Mouse (Mus musculus) CH12.LX (cell line): ENCODE measurements around the gene Dazap1. TPM values are rescaled to one million over a fixed set of nuclear protein-coding genes. Genes with fewer than 3 reads are reported as not detected.

ENCODE experiments used
- DNase-seq: peaks from one replicate; pipeline ENCODE4 v3.0.0-alpha.2; 2013; ENCODE audit errors: extremely low read depth
- H3K27ac ChIP-seq: 2 replicates; pipeline ENCODE4 v1.5.1; 2012; ENCODE audit warnings: low read depth, mild to moderate bottlenecking, control low read depth, moderate library complexity; ENCODE audit not compliant: insufficient read depth
- H3K27me3 ChIP-seq: replicated peaks from 2 replicates; pipeline ENCODE3; 2012; ENCODE audit warnings: inconsistent platforms
- H3K36me3 ChIP-seq, 2 experiments: replicated peaks in 1 of 2; 2 replicates each; pipeline versions ENCODE3 to v1.6.1; 2012; ENCODE audit warnings: inconsistent platforms in 1 of 2, low read length in 1 of 2, mild to moderate bottlenecking in 1 of 2, mixed read lengths in 1 of 2, moderate library complexity in 1 of 2; ENCODE audit not compliant: control insufficient read depth in 1 of 2, insufficient read depth in 1 of 2
- H3K4me1 ChIP-seq, 2 experiments: 2 replicates each; pipeline ENCODE4 v1.6.1; 2012; ENCODE audit warnings: inconsistent platforms in 1 of 2, moderate library complexity in 1 of 2; ENCODE audit not compliant: insufficient read depth in 2 of 2, control insufficient read depth in 1 of 2
- H3K4me2 ChIP-seq: 2 replicates; pipeline ENCODE4 v1.6.1; 2012; ENCODE audit warnings: low read depth, mild to moderate bottlenecking, control low read depth; ENCODE audit not compliant: poor library complexity, insufficient read depth, severe bottlenecking
- H3K4me3 ChIP-seq, 3 experiments: fragments of 150-350 bp in 1 of 3; sonication (generic) in 1 of 3; replicated peaks in 1 of 3; 2 replicates each; pipeline versions ENCODE3 to v1.5.1; 2011 to 2012; ENCODE audit warnings: low read depth in 2 of 3, low read length in 2 of 3, mild to moderate bottlenecking in 2 of 3, moderate library complexity in 2 of 3, control low read depth in 1 of 3, improper control_type of control experiment in 1 of 3, inconsistent platforms in 1 of 3, mixed read lengths in 1 of 3; ENCODE audit not compliant: poor library complexity in 1 of 3
- H3K79me2 ChIP-seq: replicated peaks from 2 replicates; pipeline ENCODE4 v1.6.1; 2012; ENCODE audit warnings: mild to moderate bottlenecking, moderate library complexity; ENCODE audit not compliant: control insufficient read depth, poor library complexity, insufficient read depth, severe bottlenecking; ENCODE audit errors: extremely low read depth
- H3K9ac ChIP-seq: 2 replicates; pipeline ENCODE4 v1.6.1; 2012; ENCODE audit warnings: low read depth, mild to moderate bottlenecking, control low read depth, moderate library complexity; ENCODE audit not compliant: insufficient read depth
- H3K9me3 ChIP-seq: replicated peaks from 2 replicates; pipeline ENCODE3; 2012; ENCODE audit warnings: low read length, inconsistent platforms, mixed read lengths
- BHLHE40 ChIP-seq: IDR thresholded peaks from 2 replicates; pipeline ENCODE4 v1.6.1; 2011; ENCODE audit warnings: mild to moderate bottlenecking, low read depth, low read length, improper control_type of control experiment
- CHD1 ChIP-seq: IDR thresholded peaks from 2 replicates; pipeline ENCODE4 v1.6.1; 2012; ENCODE audit warnings: low read depth, low read length, improper control_type of control experiment, inconsistent platforms
- CHD2 ChIP-seq: IDR thresholded peaks from 2 replicates; pipeline ENCODE4 v1.6.1; 2011; ENCODE audit warnings: low read length, improper control_type of control experiment
- E2F4 ChIP-seq: IDR thresholded peaks from 2 replicates; pipeline ENCODE4 v1.6.1; 2011; ENCODE audit warnings: low read depth, low read length, improper control_type of control experiment; ENCODE audit not compliant: insufficient replicate concordance
- ELF1 ChIP-seq: IDR thresholded peaks from 2 replicates; pipeline ENCODE4 v1.6.1; 2014; ENCODE audit warnings: low read depth, mild to moderate bottlenecking, inconsistent platforms, low read length, improper control_type of control experiment
- EP300 ChIP-seq: IDR thresholded peaks from 2 replicates; pipeline ENCODE4 v1.6.1; 2011; ENCODE audit warnings: low read length, improper control_type of control experiment
- ETS1 ChIP-seq: conservative IDR thresholded peaks from 2 replicates; pipeline ENCODE4 v1.6.1; 2012; ENCODE audit warnings: low read depth, mild to moderate bottlenecking, inconsistent platforms, low read length, improper control_type of control experiment, moderate library complexity
- GABPA ChIP-seq: IDR thresholded peaks from 2 replicates; pipeline ENCODE4 v1.6.1; 2012; ENCODE audit warnings: low read depth, low read length, improper control_type of control experiment, inconsistent platforms; ENCODE audit not compliant: insufficient replicate concordance
- IRF4 ChIP-seq: IDR thresholded peaks from 2 replicates; pipeline ENCODE4 v1.6.1; 2014; ENCODE audit warnings: low read depth, mild to moderate bottlenecking, inconsistent platforms, low read length, improper control_type of control experiment
- JUN ChIP-seq: IDR thresholded peaks from 2 replicates; pipeline ENCODE4 v1.6.1; 2011; ENCODE audit warnings: low read depth, mild to moderate bottlenecking, low read length, improper control_type of control experiment, moderate library complexity; ENCODE audit not compliant: insufficient read depth
- KAT2A ChIP-seq: IDR thresholded peaks from 2 replicates; pipeline ENCODE4 v1.6.1; 2012; ENCODE audit warnings: low read length, improper control_type of control experiment, inconsistent platforms; ENCODE audit not compliant: insufficient replicate concordance
- MAX ChIP-seq: IDR thresholded peaks from 2 replicates; pipeline ENCODE4 v1.6.1; 2011; ENCODE audit warnings: low read length, improper control_type of control experiment
- MAZ ChIP-seq: IDR thresholded peaks from 2 replicates; pipeline ENCODE4 v1.6.1; 2012; ENCODE audit warnings: low read depth, mild to moderate bottlenecking, inconsistent platforms, low read length, improper control_type of control experiment, moderate library complexity
- MEF2A ChIP-seq: IDR thresholded peaks from 2 replicates; pipeline ENCODE4 v1.6.1; 2014; ENCODE audit warnings: low read depth, mild to moderate bottlenecking, inconsistent platforms, low read length, improper control_type of control experiment, borderline replicate concordance
- MYC ChIP-seq: IDR thresholded peaks from 2 replicates; pipeline ENCODE4 v1.6.1; 2011; ENCODE audit warnings: low read depth, mild to moderate bottlenecking, improper control_type of control experiment, low read length
- NELFE ChIP-seq: IDR thresholded peaks from 2 replicates; pipeline ENCODE4 v1.6.1; 2011; ENCODE audit warnings: low read depth, low read length, improper control_type of control experiment
- POLR2AphosphoS2 ChIP-seq: IDR thresholded peaks from 2 replicates; pipeline ENCODE4 v1.6.1; 2011; ENCODE audit warnings: low read depth, low read length, improper control_type of control experiment
- RAD21 ChIP-seq: IDR thresholded peaks from 2 replicates; pipeline ENCODE4 v1.6.1; 2011; ENCODE audit warnings: low read depth, mild to moderate bottlenecking, low read length, improper control_type of control experiment, moderate library complexity
- RCOR1 ChIP-seq: conservative IDR thresholded peaks from 2 replicates; pipeline ENCODE4 v1.6.1; 2012; ENCODE audit warnings: low read depth, mild to moderate bottlenecking, inconsistent platforms, low read length, improper control_type of control experiment
- SIN3A ChIP-seq: IDR thresholded peaks from 2 replicates; pipeline ENCODE4 v1.6.1; 2012; ENCODE audit warnings: low read length, improper control_type of control experiment, inconsistent platforms
- SMC3 ChIP-seq: IDR thresholded peaks from 2 replicates; pipeline ENCODE4 v1.6.1; 2011; ENCODE audit warnings: low read depth, low read length, improper control_type of control experiment
- UBTF ChIP-seq: IDR thresholded peaks from 2 replicates; pipeline ENCODE4 v1.6.1; 2012; ENCODE audit warnings: low read depth, mild to moderate bottlenecking, inconsistent platforms, low read length, improper control_type of control experiment, moderate library complexity
- USF1 ChIP-seq: IDR thresholded peaks from 2 replicates; pipeline ENCODE4 v1.6.1; 2014; ENCODE audit warnings: low read depth, mild to moderate bottlenecking, inconsistent platforms, low read length, improper control_type of control experiment
- USF2 ChIP-seq: conservative IDR thresholded peaks from 2 replicates; pipeline ENCODE4 v1.6.1; 2011; ENCODE audit warnings: low read depth, low read length, improper control_type of control experiment
- ZC3H11A ChIP-seq: IDR thresholded peaks from 2 replicates; pipeline ENCODE4 v1.6.1; 2012; ENCODE audit warnings: low read depth, mild to moderate bottlenecking, inconsistent platforms, low read length, improper control_type of control experiment
- ZKSCAN1 ChIP-seq: IDR thresholded peaks from 2 replicates; pipeline ENCODE4 v1.6.1; 2012; ENCODE audit warnings: low read depth, inconsistent platforms, low read length, improper control_type of control experiment, borderline replicate concordance
- ZMIZ1 ChIP-seq: IDR thresholded peaks from 2 replicates; pipeline ENCODE4 v1.6.1; 2012; ENCODE audit warnings: low read depth, mild to moderate bottlenecking, inconsistent platforms, low read length, improper control_type of control experiment
- ZNF384 ChIP-seq: IDR thresholded peaks from 2 replicates; pipeline ENCODE4 v1.6.1; 2012; ENCODE audit warnings: low read depth, low read length, improper control_type of control experiment, inconsistent platforms
- dilution Hi-C: fragments of 300-500 bp; cut with MboI; formaldehyde crosslinking; loops from 2 replicates; pipeline ENCODE4 v1.14.3; 2020; ENCODE audit warnings: low sequenced_read_pairs; ENCODE audit not compliant: extremely low pct_unique_long_range_greater_than_20kb, extremely low pct_ligation_motif_present
- in situ Hi-C: fragments of 300-500 bp; cut with MboI; formaldehyde crosslinking; loops from 3 replicates; pipeline ENCODE4 v1.14.3; 2019; ENCODE audit warnings: low sequenced_read_pairs, low pct_ligation_motif_present, low pct_unique_long_range_greater_than_20kb, mixed read lengths
- polyA plus RNA-seq: library from polyadenylated mRNA; unstranded; fragments of >175 nt; gene quantifications from 2 replicates; pipeline ENCODE4 v1.2.1, GENCODE M21; 2012; ENCODE audit warnings: low read depth; ENCODE audit not compliant: insufficient read length
- total RNA-seq, 2 experiments: library from RNA; depleted of rRNA; stranded (reverse); fragments of 300-350 nt in 1 of 2; fragments of >200 nt in 1 of 2; gene quantifications; 2 replicates each; pipeline ENCODE4 v1.2.3; 2012 to 2014

Gene Dazap1
- total and polyA plus RNA-seq, 3 experiments: 162 to 236 (median 187) TPM

- no peak for TF ChIP-seq USF1
- TF ChIP-seq MAX: no peak
- TF ChIP-seq ZMIZ1: no peak
- TF ChIP-seq ZNF384: no peak
- no peak for TF ChIP-seq USF2
- TF ChIP-seq ELF1: no peak
- TF ChIP-seq EP300: no peak
- no peak for TF ChIP-seq ZKSCAN1
- TF ChIP-seq GABPA: no peak
- no peak for TF ChIP-seq SMC3
- TF ChIP-seq MEF2A: no peak
- no peak for TF ChIP-seq BHLHE40
- TF ChIP-seq RCOR1: no peak
- no peak for TF ChIP-seq SIN3A
- no peak for TF ChIP-seq CHD1
- no peak for TF ChIP-seq MYC
- TF ChIP-seq KAT2A: no peak
- no peak for TF ChIP-seq UBTF
- dilution Hi-C loops: no loop called here
- no peak for DNase-seq
- peaks cover 0 to 7% of the 10 kb centered on the region in 2 experiments; a peak in 2 of 4 replicates for H3K4me1 ChIP-seq
- no peak overlapping the region for H3K9ac ChIP-seq
- no peak overlapping the region for H3K4me3 ChIP-seq
- H3K27me3 ChIP-seq: no peaks in the 10 kb centered on the region
- no peaks in the 10 kb centered on the region for H3K9me3 ChIP-seq
- no peak overlapping the region for H3K27ac ChIP-seq
- H3K79me2 ChIP-seq: no peaks in the 10 kb centered on the region
- no peak overlapping the region for H3K4me2 ChIP-seq
- in situ Hi-C loops: no loop called here
- H3K36me3 ChIP-seq: peaks cover 72 to 81% of the 10 kb centered on the region in 2 experiments
These were observed 19.2 kb upstream of the Dazap1 start for GRCm38 (mm10) chr10:80242088-80242487.

GRCm38 (mm10) chr10:80242607-80243006, 18.7 kb upstream of the Dazap1 start:
- Histone ChIP-seq H3K9ac (no peak overlapping the region), H3K4me3 (no peak overlapping the region), H3K27me3 (no peaks in the 10 kb centered on the region), H3K9me3 (no peaks in the 10 kb centered on the region), H3K79me2 (no peaks in the 10 kb centered on the region), H3K36me3 (peaks cover 67 to 76% of the 10 kb centered on the region in 2 experiments), H3K27ac (no peak overlapping the region), H3K4me2 (no peak overlapping the region), H3K4me1 (peaks cover 0 to 7% of the 10 kb centered on the region in 2 experiments; a peak in 2 of 4 replicates)
- dilution Hi-C loops (no loop called here), in situ Hi-C loops (no loop called here)
- no peak for DNase-seq
- TF ChIP-seq ELF1 (no peak), MYC (no peak), IRF4 (no peak), JUN (no peak), NELFE (no peak), EP300 (no peak), E2F4 (no peak), CHD2 (no peak), ZC3H11A (no peak), RAD21 (no peak), POLR2AphosphoS2 (no peak), MAZ (no peak), ETS1 (no peak), ZNF384 (no peak)
